Mouse (Mus musculus): ENCODE results near the gene Pot1b. TPM values are rescaled to one million over a fixed set of nuclear protein-coding genes. Genes with fewer than 3 reads are reported as not detected.

Pot1b gene
- polyA plus RNA-seq (2014; fragmentation: Illumina TruSeq; extraction: RNeasy Lipid Tissue Mini Kit (QIAGEN cat#74804); ENCODE audit: low read depth, low replicate concordance) = 8.2 TPM

DNA sequence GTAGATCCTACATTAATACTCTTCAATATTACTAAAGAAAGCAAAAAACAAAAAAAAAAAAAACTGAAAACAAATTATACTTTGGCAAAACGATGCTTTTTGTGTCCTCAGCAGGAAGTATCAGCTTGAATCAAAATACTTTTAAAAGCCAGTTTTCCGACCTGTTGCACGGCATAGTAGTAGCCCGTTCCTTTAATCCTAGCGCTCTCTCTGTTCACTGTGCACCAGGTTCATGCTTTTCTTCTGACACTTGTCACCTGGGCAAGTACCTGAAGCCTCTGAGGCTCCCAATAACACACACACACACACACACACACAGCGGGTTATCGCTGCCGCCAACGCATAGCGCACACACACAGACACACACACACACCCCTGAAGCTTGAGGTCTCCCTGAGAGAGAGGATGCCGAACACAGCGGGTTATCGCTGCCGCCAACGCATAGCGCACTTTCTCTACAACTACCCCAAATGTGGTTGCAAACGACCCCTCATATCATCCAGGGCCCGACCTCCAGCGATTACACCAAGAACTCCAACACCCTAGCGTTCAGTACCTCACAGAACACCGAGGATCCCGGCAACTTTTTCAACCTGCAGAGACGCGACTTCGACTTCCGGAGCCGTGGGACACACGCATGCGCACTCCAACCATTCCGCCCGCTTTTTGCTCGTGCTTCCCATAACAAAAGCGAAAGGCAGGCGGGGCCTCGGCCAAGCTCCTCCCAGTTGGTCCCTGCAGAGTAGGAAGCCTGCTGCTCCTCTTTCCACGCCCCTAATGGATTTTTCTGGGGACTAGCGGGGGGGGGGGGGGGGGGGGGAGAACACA, at the start of gene Pot1b:
Pot1b (minus strand) TSS at position 645 of the 828 bp plus-strand sequence.

DNA sequence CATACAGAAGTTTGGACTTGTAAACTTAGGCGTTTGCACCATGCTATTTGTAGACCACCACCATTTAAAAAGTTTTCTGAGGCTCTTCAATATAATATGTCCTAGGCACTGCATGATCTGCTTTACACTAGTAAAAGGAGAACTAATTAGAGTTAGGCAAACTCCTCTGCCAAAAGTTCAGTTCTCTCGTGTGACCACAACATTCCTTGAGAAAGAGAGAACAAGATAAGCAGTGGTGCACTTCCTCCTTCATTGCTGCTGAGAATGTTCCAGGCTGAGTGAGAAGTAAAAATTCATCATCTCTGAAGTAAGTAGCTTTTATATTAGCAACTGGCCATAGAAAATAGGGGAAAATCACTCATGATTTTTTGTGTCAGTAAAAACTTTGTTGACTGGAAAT, 37.4 kb upstream of the Pot1b start, which contains the start of gene Adgre4:
Adgre4 (plus strand) TSS at position 199 of the 400 bp plus-strand sequence.

DNA sequence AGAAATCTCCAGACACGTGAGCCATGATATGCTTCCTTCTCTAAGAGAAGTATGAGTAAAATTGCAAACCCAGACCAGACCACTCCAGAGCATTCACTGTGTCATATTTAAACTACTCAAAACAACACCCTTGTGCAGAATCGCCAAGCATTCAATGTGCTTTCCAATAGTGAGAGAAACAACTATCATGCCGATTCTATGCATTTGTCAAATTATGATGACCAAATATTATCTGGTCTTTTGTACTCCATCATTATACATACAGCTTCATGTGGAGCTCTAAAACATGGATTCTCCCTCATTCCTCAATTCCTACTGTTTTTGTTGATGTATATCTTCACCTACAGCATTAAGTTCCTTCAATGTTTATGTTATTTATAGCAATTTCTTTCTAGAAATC, 87.3 kb downstream of the Pot1b start, which contains the start of gene Vmn2r118:
Vmn2r118 (minus strand) TSS at position 101 of the 400 bp plus-strand sequence.

Other genes with a start within 250 kb of the Pot1b start
- not detected for gene Vmn2r118, start 87.4 kb downstream of the Pot1b start, polyA plus RNA-seq (2014; fragmentation: Illumina TruSeq; extraction: RNeasy Lipid Tissue Mini Kit (QIAGEN cat#74804); ENCODE audit: low read depth, low replicate concordance)
- gene Adgre4, start 37.4 kb upstream of the Pot1b start, polyA plus RNA-seq (2014; fragmentation: Illumina TruSeq; extraction: RNeasy Lipid Tissue Mini Kit (QIAGEN cat#74804); ENCODE audit: low read depth, low replicate concordance) = 7.3 TPM
- gene Zfp119a, start 166.3 kb upstream of the Pot1b start, polyA plus RNA-seq (2014; fragmentation: Illumina TruSeq; extraction: RNeasy Lipid Tissue Mini Kit (QIAGEN cat#74804); ENCODE audit: low read depth, low replicate concordance) = 15.8 TPM
- gene Zfp959, start 179.5 kb upstream of the Pot1b start, polyA plus RNA-seq (2014; fragmentation: Illumina TruSeq; extraction: RNeasy Lipid Tissue Mini Kit (QIAGEN cat#74804); ENCODE audit: low read depth, low replicate concordance) = 23.9 TPM
- gene Zfp119b, start 236.9 kb upstream of the Pot1b start, polyA plus RNA-seq (2014; fragmentation: Illumina TruSeq; extraction: RNeasy Lipid Tissue Mini Kit (QIAGEN cat#74804); ENCODE audit: low read depth, low replicate concordance) = 11.8 TPM
- not detected for gene Ebi3, start 240.0 kb upstream of the Pot1b start, polyA plus RNA-seq (2014; fragmentation: Illumina TruSeq; extraction: RNeasy Lipid Tissue Mini Kit (QIAGEN cat#74804); ENCODE audit: low read depth, low replicate concordance)
- 0.45 TPM for gene Yju2, start 246.5 kb upstream of the Pot1b start, polyA plus RNA-seq (2014; fragmentation: Illumina TruSeq; extraction: RNeasy Lipid Tissue Mini Kit (QIAGEN cat#74804); ENCODE audit: low read depth, low replicate concordance)